In the genomic region with DNA sequence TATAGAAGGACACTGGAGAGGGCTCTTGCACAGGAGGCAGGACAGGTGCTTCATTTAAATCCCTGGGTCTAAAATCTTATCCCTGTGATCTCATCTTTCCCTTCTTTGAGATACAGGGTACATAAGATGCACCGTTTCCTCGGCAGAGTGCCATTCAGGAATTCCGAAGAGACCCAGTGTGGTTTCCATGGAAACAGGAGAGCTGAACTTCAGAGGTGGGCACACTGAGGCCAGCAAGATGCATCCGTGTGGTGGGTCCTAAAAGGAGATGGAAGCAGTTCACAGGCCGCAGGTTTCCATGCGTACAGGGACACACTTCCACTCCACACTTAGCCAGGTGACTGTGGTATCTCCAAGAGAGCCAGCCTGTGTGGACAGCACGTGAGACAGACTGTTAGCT, we compare ENCODE assay signal across 25 mouse cellular contexts. TPM values are rescaled to one million over a fixed set of nuclear protein-coding genes. Genes with fewer than 3 reads are reported as not detected.
DNase-seq lines count a peak whose midpoint lies in the region; ATAC-seq and TF ChIP-seq lines count a peak whose summit lies in the region.
"Had no signal": no experiment of that assay in that cellular context is flagged by ENCODE, and none has a peak within 500 bp of the region (broad histone marks: within the 10 kb centered on the region; RNA-seq: fewer than 3 reads in every experiment).

No protein-coding gene starts in this region.

- no peak for ATAC-seq in forebrain, embryonic 14.5 days
- ATAC-seq in hindbrain, embryonic 15.5 days (ENCODE audit: low FRiP score, low read depth), result peak; percentile 59
- no peak for ATAC-seq in hindbrain, embryonic 12.5 days (ENCODE audit: low FRiP score)
- ATAC-seq in midbrain, postnatal 0 days (ENCODE audit: low FRiP score), result peak; percentile 57; the same call in 1 of the 2 replicates
- ATAC-seq: forebrain, embryonic 13.5 days had no signal

- no peaks in the 10 kb centered on the region for H3K27me3 ChIP-seq in forebrain, embryonic 14.5 days (replicated peaks; ENCODE audit: control insufficient read depth, insufficient read depth, low read length)
- H3K27me3 ChIP-seq in forebrain, embryonic 10.5 days (ENCODE audit: poor library complexity, severe bottlenecking), result no peaks in the 10 kb centered on the region
- no peaks in the 10 kb centered on the region for H3K27me3 ChIP-seq in hindbrain, embryonic 15.5 days
- no peaks in the 10 kb centered on the region for H3K27me3 ChIP-seq in hindbrain, embryonic 12.5 days
- H3K27me3 ChIP-seq in midbrain, postnatal 0 days (ENCODE audit: insufficient read depth, low read length), result no peaks in the 10 kb centered on the region
- H3K27me3 ChIP-seq: forebrain, embryonic 13.5 days; lung, embryonic 15.5 days; megakaryocyte, embryonic 14.5 days; neural tube, embryonic 12.5 days; stomach, embryonic 15.5 days had no signal

- TF ChIP-seq POLR2A in brain, embryonic 14.5 days (IDR thresholded peaks at IDR 0.05; ENCODE audit: borderline replicate concordance, extremely low read depth, insufficient read depth, insufficient read length, poor library complexity, severe bottlenecking), result no peak

- peak; percentile 54 for DNase-seq in forebrain, embryonic 14.5 days (ENCODE audit: low spot score)
- DNase-seq in forebrain, embryonic 10.5 days (ENCODE audit: extremely low spot score, low spot score), result no peak
- peak; percentile 59 for DNase-seq in brain, embryonic 14.5 days (ENCODE audit: low read depth)
- peak; percentile 71 for DNase-seq in midbrain, postnatal 0 days (ENCODE audit: low spot score)
- DNase-seq in kidney, adult 8-10 months, result no peak
- DNase-seq: adrenal gland, postnatal 25 days; cerebellum, adult 11 months; cerebellum, postnatal 14 days; gastrocnemius, postnatal 14 days; heart, adult 18-20 months; kidney, adult 2 months; kidney, postnatal 10 days; liver; lung, postnatal 36 days; thymus, postnatal 25 days had no signal

- 61% methylated on average over 7 of the region's 7 CpGs for WGBS in forebrain, embryonic 14.5 days
- 76% methylated on average over 7 of the region's 7 CpGs for WGBS in forebrain, embryonic 10.5 days
- 43% methylated on average over 7 of the region's 7 CpGs for WGBS in hindbrain, embryonic 15.5 days
- 62% methylated on average over 7 of the region's 7 CpGs for WGBS in hindbrain, embryonic 12.5 days
- WGBS in midbrain, postnatal 0 days, result 38% methylated on average over 7 of the region's 7 CpGs

- H3K9ac ChIP-seq in forebrain, embryonic 14.5 days (ENCODE audit: low read length), result no peak overlapping the region
- no peak overlapping the region for H3K9ac ChIP-seq in hindbrain, embryonic 15.5 days
- H3K9ac ChIP-seq in hindbrain, embryonic 12.5 days, result no peak overlapping the region
- no peak overlapping the region for H3K9ac ChIP-seq in midbrain, postnatal 0 days (replicated peaks; ENCODE audit: low read length, poor library complexity, severe bottlenecking)
- H3K9ac ChIP-seq: forebrain, embryonic 13.5 days; liver, embryonic 15.5 days; lung, embryonic 15.5 days; neural tube, embryonic 12.5 days; stomach, embryonic 15.5 days had no signal

- H3K27ac ChIP-seq in forebrain, embryonic 14.5 days (ENCODE audit: low read depth, low read length), result no peak overlapping the region
- no peak overlapping the region for H3K27ac ChIP-seq in forebrain, embryonic 10.5 days
- 0 out of 2 replicates have a peak overlapping the region, but pooled peaks have one; percentile 26 for H3K27ac ChIP-seq in hindbrain, embryonic 15.5 days (replicated peaks)
- H3K27ac ChIP-seq in hindbrain, embryonic 12.5 days, result no peak overlapping the region
- H3K27ac ChIP-seq in midbrain, postnatal 0 days (ENCODE audit: low read depth, low read length), result peak overlapping the region; percentile 58
- H3K27ac ChIP-seq: forebrain, embryonic 13.5 days; layer of hippocampus, adult 2 months; limb, embryonic 10.5 days; liver, embryonic 15.5 days; lung, embryonic 15.5 days; neural tube, embryonic 12.5 days; stomach, embryonic 15.5 days had no signal

- no peaks in the 10 kb centered on the region for H3K9me3 ChIP-seq in forebrain, embryonic 14.5 days (replicated peaks; ENCODE audit: control insufficient read depth, low read length)
- H3K9me3 ChIP-seq in forebrain, embryonic 10.5 days, result no peaks in the 10 kb centered on the region
- no peaks in the 10 kb centered on the region for H3K9me3 ChIP-seq in hindbrain, embryonic 15.5 days
- H3K9me3 ChIP-seq in hindbrain, embryonic 12.5 days (replicated peaks), result no peaks in the 10 kb centered on the region
- H3K9me3 ChIP-seq in midbrain, postnatal 0 days (ENCODE audit: low read length), result no peaks in the 10 kb centered on the region
- H3K9me3 ChIP-seq: forebrain, embryonic 13.5 days; limb, embryonic 10.5 days; liver, embryonic 15.5 days; lung, embryonic 15.5 days; neural tube, embryonic 12.5 days; stomach, embryonic 15.5 days had no signal

- no peak overlapping the region for H3K4me2 ChIP-seq in forebrain, embryonic 14.5 days (ENCODE audit: low read length)
- no peak overlapping the region for H3K4me2 ChIP-seq in hindbrain, embryonic 15.5 days
- H3K4me2 ChIP-seq in hindbrain, embryonic 12.5 days (replicated peaks), result no peak overlapping the region
- H3K4me2 ChIP-seq in midbrain, postnatal 0 days (ENCODE audit: low read depth, low read length, poor library complexity, severe bottlenecking), result no peak overlapping the region
- H3K4me2 ChIP-seq: forebrain, embryonic 13.5 days; liver, embryonic 15.5 days; lung, embryonic 15.5 days; neural tube, embryonic 12.5 days; stomach, embryonic 15.5 days had no signal

- H3K4me1 ChIP-seq in forebrain, embryonic 14.5 days (ENCODE audit: control insufficient read depth, insufficient read depth, low read length), result no peaks in the 10 kb centered on the region
- H3K4me1 ChIP-seq in forebrain, embryonic 10.5 days, result no peaks in the 10 kb centered on the region
- 0 out of 2 replicates have a peak, but pooled peaks cover 5% of the 10 kb centered on the region for H3K4me1 ChIP-seq in hindbrain, embryonic 15.5 days (replicated peaks)
- no peaks in the 10 kb centered on the region for H3K4me1 ChIP-seq in hindbrain, embryonic 12.5 days
- H3K4me1 ChIP-seq in midbrain, postnatal 0 days (ENCODE audit: insufficient read depth, low read length), result 0 out of 2 replicates have a peak, but pooled peaks cover 2% of the 10 kb centered on the region
- H3K4me1 ChIP-seq: forebrain, embryonic 13.5 days; limb, embryonic 10.5 days; lung, embryonic 15.5 days; megakaryocyte, embryonic 14.5 days; neural tube, embryonic 12.5 days; stomach, embryonic 15.5 days had no signal

- H3K4me3 ChIP-seq in forebrain, embryonic 14.5 days (ENCODE audit: low read depth, low read length), result no peak overlapping the region
- H3K4me3 ChIP-seq in forebrain, embryonic 10.5 days, result no peak overlapping the region
- no peak overlapping the region for H3K4me3 ChIP-seq in hindbrain, embryonic 15.5 days
- no peak overlapping the region for H3K4me3 ChIP-seq in hindbrain, embryonic 12.5 days
- no peak overlapping the region for H3K4me3 ChIP-seq in midbrain, postnatal 0 days (ENCODE audit: low read depth, low read length)
- H3K4me3 ChIP-seq: forebrain, embryonic 13.5 days; layer of hippocampus, adult 2 months; limb, embryonic 10.5 days; liver, embryonic 15.5 days; lung, embryonic 15.5 days; megakaryocyte, embryonic 14.5 days; neural tube, embryonic 12.5 days; stomach, embryonic 15.5 days had no signal

- H3K36me3 ChIP-seq in forebrain, embryonic 14.5 days (ENCODE audit: control insufficient read depth, insufficient read depth, low read length), result no peaks in the 10 kb centered on the region
- no peaks in the 10 kb centered on the region for H3K36me3 ChIP-seq in forebrain, embryonic 10.5 days (replicated peaks)
- H3K36me3 ChIP-seq in hindbrain, embryonic 15.5 days, result no peaks in the 10 kb centered on the region
- H3K36me3 ChIP-seq in hindbrain, embryonic 12.5 days, result no peaks in the 10 kb centered on the region
- no peaks in the 10 kb centered on the region for H3K36me3 ChIP-seq in midbrain, postnatal 0 days (ENCODE audit: insufficient read depth, low read length)
- H3K36me3 ChIP-seq: limb, embryonic 10.5 days; liver, embryonic 15.5 days; lung, embryonic 15.5 days; neural tube, embryonic 12.5 days; stomach, embryonic 15.5 days had no signal

- TF ChIP-seq CTCF in brain, embryonic 14.5 days (IDR thresholded peaks at IDR 0.05; ENCODE audit: borderline replicate concordance, extremely low read depth, insufficient read depth, insufficient read length), result no peak
- TF ChIP-seq CTCF in midbrain, postnatal 0 days (IDR thresholded peaks at IDR 0.05), result no peak

RNA-seq across cellular contexts. Expression of a gene that starts 52.2 kb away (rescaled TPM):
- polyA plus RNA-seq in forebrain, embryonic 14.5 days (2014; fragmentation: Nextera tagmentation; extraction: Ambion mirVana), result 5.3 and 6.1 TPM in 2 replicates
- polyA plus RNA-seq in forebrain, embryonic 10.5 days (2016; fragmentation: Nextera tagmentation; extraction: Ambion mirVana), result 7.2 and 7.3 TPM in 2 replicates
- 18.7 and 19.9 TPM in 2 replicates for polyA plus RNA-seq in hindbrain, embryonic 15.5 days (2015; fragmentation: Nextera tagmentation; extraction: Ambion mirVana)
- 10.0 TPM in 2 replicates for polyA plus RNA-seq in hindbrain, embryonic 12.5 days (2016; fragmentation: Nextera tagmentation; extraction: Ambion mirVana)
- 19.8 and 35.7 TPM in 2 replicates for polyA plus RNA-seq in brain, embryonic 14.5 days (2012; rRNA removed)
- total RNA-seq in midbrain, postnatal 0 days (2014; rRNA removed), result 40.4 and 40.7 TPM in 2 replicates
- polyA plus RNA-seq in midbrain, postnatal 0 days (2015; fragmentation: Nextera tagmentation; extraction: Ambion mirVana), result 18.3 and 19.1 TPM in 2 replicates

Comparison
In these comparisons a context has a peak if more than half of its experiments do, and no peak if none do; other contexts are left out.
1. ATAC-seq: peak in hindbrain, embryonic 15.5 days (single experiment) and midbrain, postnatal 0 days (single experiment); none in forebrain, embryonic 14.5 days (single experiment) and hindbrain, embryonic 12.5 days (single experiment).
2. DNase-seq: peak in forebrain, embryonic 14.5 days (single experiment), brain, embryonic 14.5 days (single experiment) and midbrain, postnatal 0 days (single experiment); none in forebrain, embryonic 10.5 days (single experiment) and kidney, adult 8-10 months (0 of 2).
3. H3K27ac ChIP-seq: peak in hindbrain, embryonic 15.5 days (single experiment) and midbrain, postnatal 0 days (single experiment); none in forebrain, embryonic 14.5 days (single experiment), forebrain, embryonic 10.5 days (single experiment) and hindbrain, embryonic 12.5 days (single experiment).